Mouse (Mus musculus): ENCODE measurements around the gene Lypd6b. TPM values are rescaled to one million over a fixed set of nuclear protein-coding genes. Genes with fewer than 3 reads are reported as not detected.

Gene Lypd6b
- polyA plus RNA-seq, 1 experiment from 2014 or later = 22.1 TPM

- Histone ChIP-seq H3K4me3 (replicated peaks) (no peak overlapping the region), H3K36me3 (no peaks in the 10 kb centered on the region), H3K27me3 (replicated peaks) (no peaks in the 10 kb centered on the region), H3K4me2 (no peak overlapping the region), H3K9me3 (replicated peaks) (no peaks in the 10 kb centered on the region), H3K27ac (replicated peaks) (no peak overlapping the region), H3K4me1 (peaks cover 12% of the 10 kb centered on the region), H3K9ac (replicated peaks) (no peak overlapping the region)
- ATAC-seq (ENCODE audit: low FRiP score) = no peak
- 50% methylated on average over 11 of the region's 11 CpGs for WGBS
Measured at GRCm38 (mm10) chr2:49805736-49806371, 18.4 kb downstream of the Lypd6b start.

- Histone ChIP-seq H3K36me3 (no peaks in the 10 kb centered on the region), H3K9me3 (replicated peaks) (no peaks in the 10 kb centered on the region), H3K4me1 (peaks cover 23% of the 10 kb centered on the region), H3K4me2 (no peak overlapping the region), H3K9ac (replicated peaks) (no peak overlapping the region), H3K27ac (replicated peaks) (no peak overlapping the region), H3K4me3 (replicated peaks) (no peak overlapping the region), H3K27me3 (replicated peaks) (no peaks in the 10 kb centered on the region)
- ATAC-seq (ENCODE audit: low FRiP score) = no peak
- 93% methylated on average over 6 of the region's 6 CpGs for WGBS
Measured at GRCm38 (mm10) chr2:49809496-49809895, 22.0 kb downstream of the Lypd6b start.

- 15% methylated on average over 11 of the region's 11 CpGs for WGBS
- no peaks in the 10 kb centered on the region for H3K9me3 ChIP-seq (replicated peaks)
- no peak overlapping the region for H3K9ac ChIP-seq (replicated peaks)
- peak overlapping the region; percentile 2 for H3K4me2 ChIP-seq
- no peaks in the 10 kb centered on the region for H3K36me3 ChIP-seq
- ATAC-seq (ENCODE audit: low FRiP score) = no peak
- H3K27me3 ChIP-seq (replicated peaks) = no peaks in the 10 kb centered on the region
- no peak overlapping the region for H3K27ac ChIP-seq (replicated peaks)
- H3K4me3 ChIP-seq (replicated peaks) = no peak overlapping the region
- peaks cover 12% of the 10 kb centered on the region for H3K4me1 ChIP-seq
Measured at GRCm38 (mm10) chr2:49811420-49811819, 23.9 kb downstream of the Lypd6b start.

- Histone ChIP-seq H3K27me3 (replicated peaks) (no peaks in the 10 kb centered on the region), H3K4me2 (peak overlapping the region; percentile 2; the same call in 1 of the 2 replicates), H3K9ac (replicated peaks) (no peak overlapping the region), H3K4me3 (replicated peaks) (no peak overlapping the region), H3K9me3 (replicated peaks) (no peaks in the 10 kb centered on the region), H3K4me1 (peaks cover 11% of the 10 kb centered on the region), H3K36me3 (no peaks in the 10 kb centered on the region), H3K27ac (replicated peaks) (no peak overlapping the region)
- 23% methylated on average over 4 of the region's 4 CpGs for WGBS
- ATAC-seq (ENCODE audit: low FRiP score) = no peak
Measured at GRCm38 (mm10) chr2:49811871-49812363, 24.4 kb downstream of the Lypd6b start.

GRCm38 (mm10) chr2:49813151-49813550 lies 25.7 kb downstream of the Lypd6b start:
- Histone ChIP-seq H3K27me3 (replicated peaks) (no peaks in the 10 kb centered on the region), H3K9me3 (replicated peaks) (no peaks in the 10 kb centered on the region), H3K4me1 (peaks cover 11% of the 10 kb centered on the region), H3K27ac (replicated peaks) (no peak overlapping the region), H3K4me2 (no peak overlapping the region), H3K4me3 (replicated peaks) (no peak overlapping the region), H3K36me3 (no peaks in the 10 kb centered on the region), H3K9ac (replicated peaks) (no peak overlapping the region)
- ATAC-seq (ENCODE audit: low FRiP score) = no peak
- WGBS = 75% methylated on average over 4 of the region's 4 CpGs

GRCm38 (mm10) chr2:49814011-49814410 lies 26.5 kb downstream of the Lypd6b start:
- H3K27ac ChIP-seq (replicated peaks) = no peak overlapping the region
- ATAC-seq (ENCODE audit: low FRiP score) = no peak
- H3K4me1 ChIP-seq = peaks cover 11% of the 10 kb centered on the region
- no peaks in the 10 kb centered on the region for H3K27me3 ChIP-seq (replicated peaks)
- no peak overlapping the region for H3K4me3 ChIP-seq (replicated peaks)
- no peaks in the 10 kb centered on the region for H3K36me3 ChIP-seq
- no peaks in the 10 kb centered on the region for H3K9me3 ChIP-seq (replicated peaks)
- WGBS = 87% methylated on average over 6 of the region's 6 CpGs
- H3K4me2 ChIP-seq = no peak overlapping the region
- no peak overlapping the region for H3K9ac ChIP-seq (replicated peaks)

- no peaks in the 10 kb centered on the region for H3K27me3 ChIP-seq (replicated peaks)
- 80% methylated on average over 3 of the region's 3 CpGs for WGBS
- ATAC-seq (ENCODE audit: low FRiP score) = no peak
- peaks cover 11% of the 10 kb centered on the region for H3K4me1 ChIP-seq
- no peak overlapping the region for H3K27ac ChIP-seq (replicated peaks)
- H3K4me3 ChIP-seq (replicated peaks) = no peak overlapping the region
- no peaks in the 10 kb centered on the region for H3K9me3 ChIP-seq (replicated peaks)
- H3K36me3 ChIP-seq = no peaks in the 10 kb centered on the region
- H3K9ac ChIP-seq (replicated peaks) = no peak overlapping the region
- H3K4me2 ChIP-seq = no peak overlapping the region
Measured at GRCm38 (mm10) chr2:49815696-49816320, 28.3 kb downstream of the Lypd6b start.

GRCm38 (mm10) chr2:49816549-49816948 lies 29.1 kb downstream of the Lypd6b start:
- Histone ChIP-seq H3K36me3 (no peaks in the 10 kb centered on the region), H3K27ac (replicated peaks) (no peak overlapping the region), H3K4me2 (no peak overlapping the region), H3K4me3 (replicated peaks) (no peak overlapping the region), H3K9me3 (replicated peaks) (no peaks in the 10 kb centered on the region), H3K4me1 (peaks cover 7% of the 10 kb centered on the region), H3K27me3 (replicated peaks) (no peaks in the 10 kb centered on the region), H3K9ac (replicated peaks) (no peak overlapping the region)
- 88% methylated on average over 5 of the region's 5 CpGs for WGBS
- no peak for ATAC-seq (ENCODE audit: low FRiP score)

GRCm38 (mm10) chr2:49817151-49817550 lies 29.7 kb downstream of the Lypd6b start:
- WGBS = 86% methylated on average over 3 of the region's 3 CpGs

GRCm38 (mm10) chr2:49818126-49818525 lies 30.6 kb downstream of the Lypd6b start:
- H3K4me3 ChIP-seq (replicated peaks) = no peak overlapping the region
- ATAC-seq (ENCODE audit: low FRiP score) = no peak

More at GRCm38 (mm10) chr2:49817151-49817550, 29.7 kb downstream of the Lypd6b start:
- ATAC-seq (ENCODE audit: low FRiP score) = no peak
- H3K9ac ChIP-seq (replicated peaks) = no peak overlapping the region
- H3K4me3 ChIP-seq (replicated peaks) = no peak overlapping the region
- H3K36me3 ChIP-seq = no peaks in the 10 kb centered on the region
- no peak overlapping the region for H3K4me2 ChIP-seq
- no peaks in the 10 kb centered on the region for H3K27me3 ChIP-seq (replicated peaks)
- H3K4me1 ChIP-seq = peaks cover under 1% of the 10 kb centered on the region
- H3K27ac ChIP-seq (replicated peaks) = no peak overlapping the region
- no peaks in the 10 kb centered on the region for H3K9me3 ChIP-seq (replicated peaks)

GRCm38 (mm10) chr2:49822312-49822711 lies 34.8 kb downstream of the Lypd6b start:
- no peak overlapping the region for H3K4me3 ChIP-seq (replicated peaks)
- no peaks in the 10 kb centered on the region for H3K36me3 ChIP-seq
- WGBS = 98% methylated on average over 1 of the region's 1 CpGs
- no peaks in the 10 kb centered on the region for H3K4me1 ChIP-seq
- H3K27me3 ChIP-seq (replicated peaks) = no peaks in the 10 kb centered on the region
- no peak for ATAC-seq (ENCODE audit: low FRiP score)
- H3K9me3 ChIP-seq (replicated peaks) = no peaks in the 10 kb centered on the region
- H3K4me2 ChIP-seq = no peak overlapping the region
- H3K9ac ChIP-seq (replicated peaks) = no peak overlapping the region
- H3K27ac ChIP-seq (replicated peaks) = no peak overlapping the region

More at GRCm38 (mm10) chr2:49818126-49818525, 30.6 kb downstream of the Lypd6b start:
- Histone ChIP-seq H3K27me3 (replicated peaks) (no peaks in the 10 kb centered on the region), H3K36me3 (no peaks in the 10 kb centered on the region), H3K27ac (replicated peaks) (no peak overlapping the region), H3K9me3 (replicated peaks) (no peaks in the 10 kb centered on the region), H3K4me1 (no peaks in the 10 kb centered on the region), H3K9ac (replicated peaks) (no peak overlapping the region), H3K4me2 (no peak overlapping the region)
- WGBS = 90% methylated on average over 5 of the region's 5 CpGs

- WGBS = 6% methylated on average over 1 of the region's 1 CpGs
- Histone ChIP-seq H3K4me2 (no peak overlapping the region), H3K36me3 (no peaks in the 10 kb centered on the region), H3K4me1 (no peaks in the 10 kb centered on the region), H3K27me3 (replicated peaks) (no peaks in the 10 kb centered on the region), H3K27ac (replicated peaks) (no peak overlapping the region), H3K9me3 (replicated peaks) (no peaks in the 10 kb centered on the region), H3K9ac (replicated peaks) (no peak overlapping the region), H3K4me3 (replicated peaks) (no peak overlapping the region)
- no peak for ATAC-seq (ENCODE audit: low FRiP score)
Measured at GRCm38 (mm10) chr2:49825588-49825987, 38.1 kb downstream of the Lypd6b start.
